Mouse (Mus musculus): ENCODE data around the gene Klrc3. TPM values are rescaled to one million over a fixed set of nuclear protein-coding genes. Genes with fewer than 3 reads are reported as not detected.

Gene Klrc3
- polyA plus RNA-seq, 2 experiments = not detected

DNA sequence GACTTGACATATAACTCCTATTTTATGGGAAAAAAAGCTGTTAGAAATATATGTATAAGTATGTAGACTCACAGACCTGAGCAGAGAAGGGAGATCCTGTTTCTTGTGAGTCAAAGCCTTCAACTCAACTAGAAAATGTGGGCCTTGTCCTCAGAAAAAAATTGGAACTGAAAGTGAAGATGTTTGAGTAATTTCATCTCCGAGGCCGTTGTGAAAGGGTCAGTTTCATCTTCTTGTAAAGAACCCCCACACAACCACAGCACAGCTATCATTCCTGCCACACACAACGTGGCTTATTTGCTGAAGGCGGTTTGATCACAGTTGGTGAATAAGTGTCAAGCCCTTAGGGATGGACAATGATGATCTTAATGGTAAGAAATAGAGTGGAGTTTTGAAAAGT is 19.4 kb downstream of the Klrc3 start, which contains the start of gene Klrk1:
Gene Klrk1 (minus strand): TSS at position 130 of the 400 bp plus-strand sequence.
- H3K4me2 ChIP-seq (ENCODE audit: low read depth) = no peak within 1 kb of the TSS
- TF ChIP-seq CTCF (IDR thresholded peaks at IDR 0.05; ENCODE audit: low read depth) = no peak
- no peak for TF ChIP-seq EP300 (IDR thresholded peaks at IDR 0.05; ENCODE audit: low read depth)
- WGBS (ENCODE audit: insufficient replicate concordance) = 39% methylated on average over 4 of the region's 4 CpGs
- H3K9me3 ChIP-seq (ENCODE audit: control insufficient read depth, low read length) = no peaks in the 10 kb centered on the region
- no peak for DNase-seq (ENCODE audit: low read depth in 3 of 3, low spot score in 3 of 3)
- H3K36me3 ChIP-seq (replicated peaks; ENCODE audit: control insufficient read depth, insufficient read depth, low read depth) = no peaks in the 10 kb centered on the region
- no peaks in the 10 kb centered on the region for H3K4me1 ChIP-seq (replicated peaks; ENCODE audit: control insufficient read depth in 2 of 2, insufficient read depth in 2 of 2, low read length in 1 of 2)
- H3K4me3 ChIP-seq (ENCODE audit: insufficient read depth in 1 of 2, low read depth in 2 of 2, low read length in 2 of 2) = no peak within 1 kb of the TSS
- H3K9ac ChIP-seq (replicated peaks) = no peak within 1 kb of the TSS
- no peak within 1 kb of the TSS for H3K27ac ChIP-seq
- no peak for ATAC-seq (ENCODE audit: insufficient read depth)
- no peaks in the 10 kb centered on the region for H3K27me3 ChIP-seq (ENCODE audit: control insufficient read depth, insufficient read depth, low read length)

DNA sequence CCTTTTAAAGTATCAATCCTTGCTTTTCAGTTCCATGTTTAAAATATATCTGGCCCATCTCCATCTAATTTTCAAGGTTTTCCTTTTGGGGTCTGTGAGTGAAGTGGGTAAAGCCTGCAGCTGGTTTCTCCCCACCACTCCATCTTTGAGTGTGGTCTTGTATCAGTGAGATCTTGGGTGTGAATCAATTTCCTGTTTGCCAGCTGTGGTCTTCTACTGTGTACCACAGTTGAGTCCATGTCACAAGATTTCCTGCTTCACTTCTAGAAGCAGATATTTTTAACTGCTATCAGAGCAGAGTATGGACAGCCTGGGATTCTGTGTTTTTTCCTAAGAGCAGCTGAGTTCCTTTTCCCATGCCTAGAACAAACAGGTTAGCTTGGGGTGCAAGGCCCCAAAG is 34.8 kb downstream of the Klrc3 start:
- ATAC-seq (ENCODE audit: insufficient read depth) = no peak
- H3K4me3 ChIP-seq (ENCODE audit: insufficient read depth in 1 of 2, low read depth in 2 of 2, low read length in 2 of 2) = no peak overlapping the region
- no peaks in the 10 kb centered on the region for H3K9me3 ChIP-seq (ENCODE audit: control insufficient read depth, low read length)
- no peak for DNase-seq (ENCODE audit: low read depth in 3 of 3, low spot score in 3 of 3)
- H3K27ac ChIP-seq = no peak overlapping the region
- no peak overlapping the region for H3K4me2 ChIP-seq (ENCODE audit: low read depth)
- H3K9ac ChIP-seq (replicated peaks) = no peak overlapping the region
- no peaks in the 10 kb centered on the region for H3K36me3 ChIP-seq (replicated peaks; ENCODE audit: control insufficient read depth, insufficient read depth, low read depth)
- H3K4me1 ChIP-seq (replicated peaks; ENCODE audit: control insufficient read depth in 2 of 2, insufficient read depth in 2 of 2, low read length in 1 of 2) = no peaks in the 10 kb centered on the region
- TF ChIP-seq CTCF (IDR thresholded peaks at IDR 0.05; ENCODE audit: low read depth) (no peak), EP300 (IDR thresholded peaks at IDR 0.05; ENCODE audit: low read depth) (no peak)
- no peaks in the 10 kb centered on the region for H3K27me3 ChIP-seq (ENCODE audit: control insufficient read depth, insufficient read depth, low read length)

DNA sequence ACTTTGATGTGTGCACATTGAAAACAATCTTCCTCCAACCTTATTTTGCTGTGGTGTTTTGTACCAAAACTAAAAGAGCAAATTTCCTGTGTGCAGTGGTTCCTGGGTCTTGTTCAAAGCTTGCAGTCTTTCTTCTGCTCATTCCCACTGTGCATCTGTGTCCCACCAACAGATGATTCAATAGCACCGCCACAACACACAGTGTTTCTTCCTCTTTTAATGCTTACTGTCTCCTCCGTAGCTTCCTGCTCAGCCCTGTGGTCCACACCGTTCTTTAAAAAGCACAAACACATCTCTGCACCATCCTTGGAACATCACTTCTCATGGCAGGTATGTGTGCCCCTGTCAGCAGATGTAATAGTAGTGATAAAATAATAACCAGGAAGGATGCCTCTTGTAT is 51.6 kb downstream of the Klrc3 start, which contains the start of gene Klrd1:
Gene Klrd1 (plus strand): TSS at position 275 of the 400 bp plus-strand sequence.
- no peak within 1 kb of the TSS for H3K4me3 ChIP-seq (ENCODE audit: insufficient read depth in 1 of 2, low read depth in 2 of 2, low read length in 2 of 2)
- no peak for ATAC-seq (ENCODE audit: insufficient read depth)
- no peaks in the 10 kb centered on the region for H3K27me3 ChIP-seq (ENCODE audit: control insufficient read depth, insufficient read depth, low read length)
- no peaks in the 10 kb centered on the region for H3K9me3 ChIP-seq (ENCODE audit: control insufficient read depth, low read length)
- H3K4me1 ChIP-seq (replicated peaks; ENCODE audit: control insufficient read depth in 2 of 2, insufficient read depth in 2 of 2, low read length in 1 of 2) = no peaks in the 10 kb centered on the region
- no peak for DNase-seq (ENCODE audit: low read depth in 3 of 3, low spot score in 3 of 3)
- WGBS (ENCODE audit: insufficient replicate concordance) = 5% methylated on average over 3 of the region's 3 CpGs
- no peak within 1 kb of the TSS for H3K4me2 ChIP-seq (ENCODE audit: low read depth)
- H3K36me3 ChIP-seq (replicated peaks; ENCODE audit: control insufficient read depth, insufficient read depth, low read depth) = no peaks in the 10 kb centered on the region
- H3K27ac ChIP-seq = no peak within 1 kb of the TSS
- no peak within 1 kb of the TSS for H3K9ac ChIP-seq (replicated peaks)
- TF ChIP-seq EP300 (IDR thresholded peaks at IDR 0.05; ENCODE audit: low read depth) (no peak), CTCF (IDR thresholded peaks at IDR 0.05; ENCODE audit: low read depth) (no peak)

Small RNA genes within 50 kb of the gene (microRNA-seq; reads per million reads assigned to microRNA genes)
- not detected for gene Mir680-1

Other genes starting within 250 kb of the Klrc3 start
- 6.8 and 12.5 TPM in 2 replicates for gene Clec1b, start 246.0 kb downstream of the Klrc3 start, polyA plus RNA-seq (2012; rRNA removed)
- 23.3 and 29.5 TPM in 2 replicates for gene Clec1b, start 246.0 kb downstream of the Klrc3 start, polyA plus RNA-seq (2014; fragmentation: Nextera tagmentation; extraction: Ambion mirVana)
- 0.79 and 1.0 TPM in 2 replicates for gene Clec9a, start 234.5 kb downstream of the Klrc3 start, polyA plus RNA-seq (2012; rRNA removed)
- gene Clec9a, start 234.5 kb downstream of the Klrc3 start, polyA plus RNA-seq (2014; fragmentation: Nextera tagmentation; extraction: Ambion mirVana) = 0.25 and 0.97 TPM in 2 replicates
- gene Clec1a, start 191.3 kb downstream of the Klrc3 start, polyA plus RNA-seq (2012; rRNA removed) = 0.03 and 0.04 TPM in 2 replicates
- 0.23 and 0.28 TPM in 2 replicates for gene Clec1a, start 191.3 kb downstream of the Klrc3 start, polyA plus RNA-seq (2014; fragmentation: Nextera tagmentation; extraction: Ambion mirVana)
- gene Olr1, start 136.2 kb downstream of the Klrc3 start, polyA plus RNA-seq (2012; rRNA removed) = 0.64 and 0.83 TPM in 2 replicates
- 0.57 and 0.81 TPM in 2 replicates for gene Olr1, start 136.2 kb downstream of the Klrc3 start, polyA plus RNA-seq (2014; fragmentation: Nextera tagmentation; extraction: Ambion mirVana)
- 0.01 TPM in 1 of 2 replicates, not detected in the other for gene Tmem52b, start 130.8 kb downstream of the Klrc3 start, polyA plus RNA-seq (2012; rRNA removed)
- not detected in 2 replicates for gene Tmem52b, start 130.8 kb downstream of the Klrc3 start, polyA plus RNA-seq (2014; fragmentation: Nextera tagmentation; extraction: Ambion mirVana)
- gene Gabarapl1, start 110.2 kb downstream of the Klrc3 start, polyA plus RNA-seq (2012; rRNA removed) = 15.1 and 19.2 TPM in 2 replicates
- gene Gabarapl1, start 110.2 kb downstream of the Klrc3 start, polyA plus RNA-seq (2014; fragmentation: Nextera tagmentation; extraction: Ambion mirVana) = 8.2 and 9.1 TPM in 2 replicates
- 0.03 TPM in 1 of 2 replicates, not detected in the other for gene Klre1, start 65.4 kb downstream of the Klrc3 start, polyA plus RNA-seq (2012; rRNA removed)
- not detected in 2 replicates for gene Klre1, start 65.4 kb downstream of the Klrc3 start, polyA plus RNA-seq (2014; fragmentation: Nextera tagmentation; extraction: Ambion mirVana)
- 0.19 and 0.23 TPM in 2 replicates for gene Klrd1, start 51.6 kb downstream of the Klrc3 start, polyA plus RNA-seq (2012; rRNA removed)
- gene Klrd1, start 51.6 kb downstream of the Klrc3 start, polyA plus RNA-seq (2014; fragmentation: Nextera tagmentation; extraction: Ambion mirVana) = 0.37 and 0.50 TPM in 2 replicates
- gene Klrk1, start 19.5 kb downstream of the Klrc3 start, polyA plus RNA-seq (2012; rRNA removed) = 0.09 and 0.26 TPM in 2 replicates
- gene Klrk1, start 19.5 kb downstream of the Klrc3 start, polyA plus RNA-seq (2014; fragmentation: Nextera tagmentation; extraction: Ambion mirVana) = 0.48 and 0.59 TPM in 2 replicates
- 0.01 TPM in 1 of 2 replicates, not detected in the other for gene Klrc2, start 17.4 kb upstream of the Klrc3 start, polyA plus RNA-seq (2012; rRNA removed)
- not detected in 2 replicates for gene Klrc2, start 17.4 kb upstream of the Klrc3 start, polyA plus RNA-seq (2014; fragmentation: Nextera tagmentation; extraction: Ambion mirVana)
- gene Klrc1, start 35.6 kb upstream of the Klrc3 start, polyA plus RNA-seq (2012; rRNA removed) = 0.08 and 0.19 TPM in 2 replicates
- gene Klrc1, start 35.6 kb upstream of the Klrc3 start, polyA plus RNA-seq (2014; fragmentation: Nextera tagmentation; extraction: Ambion mirVana) = 0.08 and 0.14 TPM in 2 replicates
- gene Klri1, start 73.8 kb upstream of the Klrc3 start, polyA plus RNA-seq (2012; rRNA removed) = not detected in 2 replicates
- not detected in 2 replicates for gene Klri1, start 73.8 kb upstream of the Klrc3 start, polyA plus RNA-seq (2014; fragmentation: Nextera tagmentation; extraction: Ambion mirVana)
- not detected in 2 replicates for gene Klri2, start 97.1 kb upstream of the Klrc3 start, polyA plus RNA-seq (2012; rRNA removed)
- not detected in 2 replicates for gene Klri2, start 97.1 kb upstream of the Klrc3 start, polyA plus RNA-seq (2014; fragmentation: Nextera tagmentation; extraction: Ambion mirVana)
- gene Gm156, start 140.9 kb upstream of the Klrc3 start, polyA plus RNA-seq (2012; rRNA removed) = not detected in 2 replicates
- gene Gm156, start 140.9 kb upstream of the Klrc3 start, polyA plus RNA-seq (2014; fragmentation: Nextera tagmentation; extraction: Ambion mirVana) = not detected in 2 replicates
- not detected in 2 replicates for gene Gm17631, start 219.3 kb upstream of the Klrc3 start, polyA plus RNA-seq (2012; rRNA removed)
- not detected in 2 replicates for gene Gm17631, start 219.3 kb upstream of the Klrc3 start, polyA plus RNA-seq (2014; fragmentation: Nextera tagmentation; extraction: Ambion mirVana)
- gene Klra17, start 233.3 kb upstream of the Klrc3 start, polyA plus RNA-seq (2012; rRNA removed) = not detected in 2 replicates
- gene Klra17, start 233.3 kb upstream of the Klrc3 start, polyA plus RNA-seq (2014; fragmentation: Nextera tagmentation; extraction: Ambion mirVana) = 0.17 TPM in 1 of 2 replicates, not detected in the other